Mouse (Mus musculus) liver, embryonic 13.5 days (tissue): ENCODE measurements around the gene Msrb1. TPM values are rescaled to one million over a fixed set of nuclear protein-coding genes. Genes with fewer than 3 reads are reported as not detected.
"Not testable (repeated sequence)": the region's sequence is repeated elsewhere in the genome, so short reads cannot be mapped to it uniquely, and the experiment has no call there.

Experiments used
- ATAC-seq: fragments of 200-750 bp; cut with Nextera tagmentation; 2 replicates; pipeline ENCODE4 v1.8.0; 2017; ENCODE audit warnings: low read depth, mild to moderate bottlenecking, moderate number of reproducible peaks, moderate library complexity
- DNase-seq: peaks from one replicate; pipeline ENCODE4 v3.0.0; 2022
- H3K27ac ChIP-seq: fragments of 300-500 bp; sonication (generic); 2 replicates; pipeline ENCODE4 v1.5.1; 2015; ENCODE audit warnings: moderate library complexity, mild to moderate bottlenecking, inconsistent platforms
- H3K27me3 ChIP-seq: fragments of 300-500 bp; sonication (generic); 2 replicates; pipeline ENCODE4 v1.6.1; 2015; ENCODE audit warnings: mild to moderate bottlenecking, inconsistent platforms
- H3K36me3 ChIP-seq: fragments of 300-500 bp; sonication (generic); 2 replicates; pipeline ENCODE4 v1.6.1; 2015; ENCODE audit warnings: mild to moderate bottlenecking, inconsistent platforms
- H3K4me1 ChIP-seq: fragments of 300-500 bp; sonication (generic); replicated peaks from 2 replicates; pipeline ENCODE4 v1.6.1; 2015; ENCODE audit warnings: inconsistent platforms
- H3K4me2 ChIP-seq: fragments of 300-500 bp; sonication (generic); 2 replicates; pipeline ENCODE4 v1.6.1; 2015; ENCODE audit warnings: inconsistent platforms, mild to moderate bottlenecking, moderate library complexity
- H3K4me3 ChIP-seq: fragments of 300-500 bp; sonication (generic); replicated peaks from 2 replicates; pipeline ENCODE4 v1.5.1; 2015; ENCODE audit warnings: mild to moderate bottlenecking, inconsistent platforms
- H3K9ac ChIP-seq: fragments of 300-500 bp; sonication (generic); 2 replicates; pipeline ENCODE4 v1.6.1; 2015; ENCODE audit warnings: mild to moderate bottlenecking, inconsistent platforms
- H3K9me3 ChIP-seq: fragments of 300-500 bp; sonication (generic); replicated peaks from 2 replicates; pipeline ENCODE4 v1.6.1; 2016; ENCODE audit warnings: inconsistent platforms
- WGBS: fragments of 180-500 bp; shearing (Covaris S2); methylation state at CpG from one replicate; pipeline ENCODE4 v1.1.7; 2015; ENCODE audit not compliant: insufficient replicate concordance; 5-methylcytosine and 5-hydroxymethylcytosine counted together
- polyA plus RNA-seq: library from polyadenylated mRNA; unstranded; fragments of >200 nt; fragmentation: Nextera tagmentation; extraction: Ambion mirVana; gene quantifications from 2 replicates; pipeline ENCODE4 v1.2.1, GENCODE M21; 2015

Gene Msrb1
- polyA plus RNA-seq, 1 experiment from 2014 or later, result 21.3 TPM

- not testable (repeated sequence) for H3K9me3 ChIP-seq, DNase-seq, H3K27me3 ChIP-seq, ATAC-seq
- WGBS, result 0% methylated on average over 11 of the region's 11 CpGs
- Histone ChIP-seq H3K9ac (peak overlapping the region; percentile 91), H3K4me2 (peak overlapping the region; percentile 87), H3K4me1 (peaks cover 52% of the 10 kb centered on the region), H3K36me3 (peaks cover 51% of the 10 kb centered on the region), H3K4me3 (peak overlapping the region; percentile 82), H3K27ac (peak overlapping the region; percentile 84)
Measured at GRCm38 (mm10) chr17:24720616-24721015, 15.8 kb upstream of the Msrb1 start.

DNA sequence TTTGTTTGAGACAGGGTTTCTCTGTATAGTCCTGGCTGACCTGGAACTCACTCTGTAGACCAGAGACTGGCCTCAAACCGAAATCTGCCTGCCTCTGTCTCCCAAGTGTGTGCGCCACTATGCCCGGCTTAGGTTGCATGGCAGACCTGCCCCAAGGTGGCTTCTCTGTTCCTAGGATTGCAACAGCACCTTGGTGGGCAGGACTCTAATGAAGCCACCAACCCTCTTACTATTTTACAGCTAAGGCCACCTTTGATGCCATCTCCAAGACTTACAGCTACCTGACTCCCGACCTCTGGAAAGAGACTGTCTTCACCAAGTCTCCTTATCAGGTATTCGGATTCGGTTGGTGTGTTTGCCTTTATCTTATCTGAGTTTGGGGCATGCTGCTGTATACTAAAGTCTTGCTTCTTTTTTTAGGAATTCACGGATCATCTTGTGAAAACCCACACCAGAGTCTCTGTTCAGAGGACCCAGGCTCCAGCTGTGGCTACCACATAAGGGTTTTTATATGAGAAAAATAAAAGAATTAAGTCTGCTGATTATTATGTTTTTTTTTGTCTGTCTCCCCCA lies 15.0 kb upstream of the Msrb1 start:
- Histone ChIP-seq H3K36me3 (peaks cover 43% of the 10 kb centered on the region), H3K27ac (peak overlapping the region; percentile 89)
- ATAC-seq, result not testable (repeated sequence)

GRCm38 (mm10) chr17:24722220-24722924 lies 14.1 kb upstream of the Msrb1 start:
- Histone ChIP-seq H3K27me3 (no peaks in the 10 kb centered on the region), H3K4me1 (peaks cover 58% of the 10 kb centered on the region), H3K27ac (peak overlapping the region; percentile 89), H3K9ac (peak overlapping the region; percentile 91), H3K9me3 (no peaks in the 10 kb centered on the region), H3K4me2 (peak overlapping the region; percentile 87), H3K36me3 (peaks cover 34% of the 10 kb centered on the region), H3K4me3 (peak overlapping the region; percentile 82)
- DNase-seq, result peak; percentile 30
- WGBS, result 14% methylated on average over 13 of the region's 13 CpGs
- ATAC-seq, result no peak

More for the DNA sequence above, 15.0 kb upstream of the Msrb1 start:
- H3K4me1 ChIP-seq, result peaks cover 58% of the 10 kb centered on the region
- peak overlapping the region; percentile 91 for H3K9ac ChIP-seq
- 11% methylated on average over 7 of the region's 7 CpGs for WGBS
- not testable (repeated sequence) for H3K9me3 ChIP-seq, H3K27me3 ChIP-seq
- H3K4me3 ChIP-seq, result peak overlapping the region; percentile 82
- peak overlapping the region; percentile 87 for H3K4me2 ChIP-seq
- peak; percentile 21 for DNase-seq

GRCm38 (mm10) chr17:24723122-24723880 lies 13.1 kb upstream of the Msrb1 start:
- no peaks in the 10 kb centered on the region for H3K9me3 ChIP-seq
- H3K9ac ChIP-seq, result peak overlapping the region; percentile 91
- H3K27ac ChIP-seq, result peak overlapping the region; percentile 89
- H3K27me3 ChIP-seq, result 0 out of 2 replicates have a peak, but pooled peaks cover 9% of the 10 kb centered on the region
- under 1% methylated on average over 12 of the region's 12 CpGs for WGBS
- peaks cover 48% of the 10 kb centered on the region for H3K4me1 ChIP-seq
- no peak for DNase-seq
- ATAC-seq, result no peak
- peak overlapping the region; percentile 87 for H3K4me2 ChIP-seq
- H3K36me3 ChIP-seq, result peaks cover 24% of the 10 kb centered on the region
- H3K4me3 ChIP-seq, result peak overlapping the region; percentile 82

DNA sequence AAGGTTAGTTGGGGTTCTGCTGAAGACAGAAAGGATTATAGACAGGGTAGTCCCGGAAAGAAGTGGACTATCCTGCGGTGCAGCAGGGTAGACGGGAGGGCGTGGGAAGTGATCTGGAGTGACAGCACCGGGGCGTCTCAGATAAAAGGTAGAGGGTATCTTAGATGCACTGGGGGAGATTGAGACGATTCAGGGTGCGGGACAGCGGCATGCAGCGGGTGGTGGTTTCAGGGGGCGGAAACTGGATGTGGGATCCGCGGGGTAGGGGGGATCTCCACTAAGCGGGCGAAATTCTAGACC lies 12.6 kb upstream of the Msrb1 start:
- H3K36me3 ChIP-seq, result peaks cover 21% of the 10 kb centered on the region
- H3K4me3 ChIP-seq, result peak overlapping the region; percentile 82
- 0 out of 2 replicates have a peak, but pooled peaks cover 13% of the 10 kb centered on the region for H3K27me3 ChIP-seq
- peak overlapping the region; percentile 87 for H3K4me2 ChIP-seq
- H3K9me3 ChIP-seq, result no peaks in the 10 kb centered on the region
- WGBS, result under 1% methylated on average over 15 of the region's 15 CpGs
- DNase-seq (no peak), ATAC-seq (peak; percentile 61)
- H3K4me1 ChIP-seq, result peaks cover 43% of the 10 kb centered on the region
- peak overlapping the region; percentile 91 for H3K9ac ChIP-seq
- peak overlapping the region; percentile 89 for H3K27ac ChIP-seq

DNA sequence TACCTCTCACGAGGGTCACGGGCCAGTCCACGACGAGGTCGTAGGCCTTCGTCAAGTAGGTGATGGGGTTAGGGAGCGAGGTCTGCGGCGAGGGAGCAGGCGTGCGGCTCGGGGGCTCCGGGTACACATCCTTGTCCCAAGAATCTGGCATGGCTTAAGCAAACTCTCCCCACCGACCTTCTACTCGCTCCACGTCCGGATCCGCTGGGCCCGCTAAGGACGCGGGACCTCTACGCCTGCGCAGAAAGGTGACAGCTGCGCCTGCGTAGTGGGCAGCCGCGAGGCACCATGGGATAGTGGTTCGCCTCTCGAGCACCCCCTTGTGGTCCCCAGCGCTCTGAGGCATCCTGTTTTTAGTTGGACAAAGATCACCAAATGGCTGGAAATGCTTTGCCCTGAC lies 12.3 kb upstream of the Msrb1 start, which contains the start of gene Ndufb10:
Ndufb10 (minus strand) TSS at position 295 of the 400 bp plus-strand sequence.
- Histone ChIP-seq H3K9me3 (no peaks in the 10 kb centered on the region), H3K27ac (peak within 1 kb of the TSS; percentile 89), H3K9ac (peak within 1 kb of the TSS; percentile 91), H3K4me1 (peaks cover 40% of the 10 kb centered on the region), H3K36me3 (peaks cover 21% of the 10 kb centered on the region), H3K27me3 (0 out of 2 replicates have a peak, but pooled peaks cover 13% of the 10 kb centered on the region), H3K4me2 (peak within 1 kb of the TSS; percentile 87), H3K4me3 (peak within 1 kb of the TSS; percentile 82)
- peak; percentile 74 for ATAC-seq
- WGBS, result under 1% methylated on average over 30 of the region's 30 CpGs
- DNase-seq, result peak; percentile 92

GRCm38 (mm10) chr17:24725637-24726390 lies 10.6 kb upstream of the Msrb1 start:
- H3K27me3 ChIP-seq, result 0 out of 2 replicates have a peak, but pooled peaks cover 14% of the 10 kb centered on the region
- no peak overlapping the region for H3K4me3 ChIP-seq
- no peak overlapping the region for H3K9ac ChIP-seq
- H3K4me1 ChIP-seq, result peaks cover 37% of the 10 kb centered on the region
- no peaks in the 10 kb centered on the region for H3K9me3 ChIP-seq
- DNase-seq (no peak), ATAC-seq (no peak)
- peaks cover 18% of the 10 kb centered on the region for H3K36me3 ChIP-seq
- H3K27ac ChIP-seq, result no peak overlapping the region
- WGBS, result 61% methylated on average over 3 of the region's 3 CpGs
- no peak overlapping the region for H3K4me2 ChIP-seq

DNA sequence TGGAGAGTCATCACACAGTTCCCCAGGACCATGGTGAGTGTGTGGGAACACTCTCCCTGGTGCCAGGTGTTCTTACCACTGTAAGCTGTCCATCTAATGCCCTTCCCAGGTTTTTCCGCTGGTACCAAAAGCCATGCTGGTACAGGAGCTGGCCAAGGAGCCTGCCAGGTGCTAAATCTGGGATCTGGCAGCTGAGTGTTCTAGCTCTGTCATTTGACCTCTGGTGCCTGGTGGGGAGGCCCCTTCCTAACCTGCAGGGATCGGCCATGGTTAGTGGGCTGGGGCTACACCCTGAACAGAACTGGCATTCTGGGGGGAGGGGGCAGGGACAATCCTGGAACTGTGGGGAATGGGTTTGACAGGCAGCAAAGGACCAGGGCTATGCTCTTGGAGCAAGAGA lies 8.8 kb upstream of the Msrb1 start, which contains the start of gene Rpl3l:
Rpl3l (plus strand) TSS at position 203 of the 400 bp plus-strand sequence.
- H3K9ac ChIP-seq, result no peak within 1 kb of the TSS
- H3K27ac ChIP-seq, result no peak within 1 kb of the TSS
- no peak within 1 kb of the TSS for H3K4me3 ChIP-seq
- H3K9me3 ChIP-seq, result no peaks in the 10 kb centered on the region
- DNase-seq (no peak), ATAC-seq (no peak)
- H3K4me2 ChIP-seq, result no peak within 1 kb of the TSS
- peaks cover 1% of the 10 kb centered on the region for H3K36me3 ChIP-seq
- H3K27me3 ChIP-seq, result 0 out of 2 replicates have a peak, but pooled peaks cover 16% of the 10 kb centered on the region
- 55% methylated on average over 2 of the region's 2 CpGs for WGBS
- peaks cover 21% of the 10 kb centered on the region for H3K4me1 ChIP-seq

GRCm38 (mm10) chr17:24728184-24728583 lies 8.3 kb upstream of the Msrb1 start:
- Histone ChIP-seq H3K4me1 (peaks cover 15% of the 10 kb centered on the region), H3K9ac (no peak overlapping the region), H3K27ac (no peak overlapping the region), H3K4me3 (no peak overlapping the region), H3K27me3 (0 out of 2 replicates have a peak, but pooled peaks cover 16% of the 10 kb centered on the region), H3K36me3 (no peaks in the 10 kb centered on the region), H3K9me3 (no peaks in the 10 kb centered on the region), H3K4me2 (no peak overlapping the region)
- 63% methylated on average over 17 of the region's 17 CpGs for WGBS
- DNase-seq (no peak), ATAC-seq (no peak)

DNA sequence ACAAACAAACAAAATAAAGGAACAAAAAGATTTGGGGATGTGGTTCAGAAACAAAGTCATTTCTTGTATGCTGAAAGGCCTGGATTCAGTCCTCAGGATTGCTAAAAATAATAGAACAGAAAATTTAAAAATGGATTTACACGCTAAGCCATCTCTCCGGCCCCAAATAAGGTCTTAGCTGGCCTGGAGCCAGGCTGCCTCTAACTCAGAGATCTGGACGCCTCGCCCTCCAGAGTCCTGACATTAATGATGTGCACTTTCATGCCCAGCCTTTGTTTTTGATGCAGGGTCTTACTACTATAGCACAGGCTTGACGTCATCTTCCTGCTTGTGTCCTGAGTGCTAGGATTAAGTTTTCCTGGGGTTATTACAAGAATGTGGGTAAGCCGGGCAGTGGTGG lies 7.4 kb upstream of the Msrb1 start:
- Histone ChIP-seq H3K4me2 (no peak overlapping the region), H3K9me3 (no peaks in the 10 kb centered on the region), H3K4me1 (peaks cover 10% of the 10 kb centered on the region), H3K36me3 (no peaks in the 10 kb centered on the region), H3K27ac (no peak overlapping the region), H3K9ac (no peak overlapping the region), H3K27me3 (0 out of 2 replicates have a peak, but pooled peaks cover 16% of the 10 kb centered on the region), H3K4me3 (no peak overlapping the region)
- DNase-seq, result no peak
- 73% methylated on average over 6 of the region's 6 CpGs for WGBS
- ATAC-seq, result no peak
